Mouse (Mus musculus): Measurements from ENCODE around the gene Shisal1. TPM values are rescaled to one million over a fixed set of nuclear protein-coding genes. Genes with fewer than 3 reads are reported as not detected.

The Shisal1 gene
- polyA plus RNA-seq, 1 experiment from 2014 or later: 8.3 TPM

- no peaks in the 10 kb centered on the region for H3K4me1 ChIP-seq (ENCODE audit: control insufficient read depth, insufficient read depth, low read length)
- peaks cover 13% of the 10 kb centered on the region; the same call in 1 of the 2 replicates for H3K9me3 ChIP-seq (ENCODE audit: control insufficient read depth, low read length)
- no peak overlapping the region for H3K4me3 ChIP-seq (ENCODE audit: low read depth, low read length)
- H3K27ac ChIP-seq (ENCODE audit: low read depth, low read length): no peak overlapping the region
- H3K4me2 ChIP-seq: no peak overlapping the region
- H3K27me3 ChIP-seq (ENCODE audit: control insufficient read depth, insufficient read depth, low read length): no peaks in the 10 kb centered on the region
- H3K9ac ChIP-seq (ENCODE audit: low read length): no peak overlapping the region
- no peak for DNase-seq (ENCODE audit: low spot score, missing footprints)
- no peak for ATAC-seq (ENCODE audit: low FRiP score)
- 69% methylated on average over 5 of the region's 5 CpGs for WGBS
- no peaks in the 10 kb centered on the region for H3K36me3 ChIP-seq (ENCODE audit: control insufficient read depth, insufficient read depth, low read length)
Observed at GRCm38 (mm10) chr15:84372801-84373200, 74.1 kb downstream of the Shisal1 start.

- ATAC-seq (ENCODE audit: low FRiP score): no peak
- DNase-seq (ENCODE audit: low spot score, missing footprints): no peak
- Histone ChIP-seq H3K9me3 (ENCODE audit: control insufficient read depth, low read length) (no peaks in the 10 kb centered on the region), H3K27me3 (ENCODE audit: control insufficient read depth, insufficient read depth, low read length) (no peaks in the 10 kb centered on the region), H3K4me3 (ENCODE audit: low read depth, low read length) (no peak overlapping the region), H3K27ac (ENCODE audit: low read depth, low read length) (no peak overlapping the region), H3K9ac (ENCODE audit: low read length) (no peak overlapping the region), H3K4me1 (ENCODE audit: control insufficient read depth, insufficient read depth, low read length) (no peaks in the 10 kb centered on the region), H3K4me2 (no peak overlapping the region), H3K36me3 (ENCODE audit: control insufficient read depth, insufficient read depth, low read length) (no peaks in the 10 kb centered on the region)
- WGBS: 81% methylated on average over 8 of the region's 8 CpGs
Observed at GRCm38 (mm10) chr15:84367402-84367801, 79.5 kb downstream of the Shisal1 start.

GRCm38 (mm10) chr15:84366574-84366989 lies 80.3 kb downstream of the Shisal1 start:
- 97% methylated on average over 10 of the region's 10 CpGs for WGBS
- no peaks in the 10 kb centered on the region for H3K36me3 ChIP-seq (ENCODE audit: control insufficient read depth, insufficient read depth, low read length)
- ATAC-seq (ENCODE audit: low FRiP score) (no peak), DNase-seq (ENCODE audit: low spot score, missing footprints) (no peak)
- H3K4me3 ChIP-seq (ENCODE audit: low read depth, low read length): no peak overlapping the region
- H3K9me3 ChIP-seq (ENCODE audit: control insufficient read depth, low read length): 0 out of 2 replicates have a peak, but pooled peaks cover 3% of the 10 kb centered on the region
- no peaks in the 10 kb centered on the region for H3K27me3 ChIP-seq (ENCODE audit: control insufficient read depth, insufficient read depth, low read length)
- H3K27ac ChIP-seq (ENCODE audit: low read depth, low read length): no peak overlapping the region
- no peaks in the 10 kb centered on the region for H3K4me1 ChIP-seq (ENCODE audit: control insufficient read depth, insufficient read depth, low read length)
- no peak overlapping the region for H3K9ac ChIP-seq (ENCODE audit: low read length)
- H3K4me2 ChIP-seq: no peak overlapping the region

- Histone ChIP-seq H3K4me2 (no peak overlapping the region), H3K27me3 (ENCODE audit: control insufficient read depth, insufficient read depth, low read length) (no peaks in the 10 kb centered on the region), H3K4me3 (ENCODE audit: low read depth, low read length) (no peak overlapping the region), H3K4me1 (ENCODE audit: control insufficient read depth, insufficient read depth, low read length) (no peaks in the 10 kb centered on the region), H3K9ac (ENCODE audit: low read length) (no peak overlapping the region), H3K9me3 (ENCODE audit: control insufficient read depth, low read length) (0 out of 2 replicates have a peak, but pooled peaks cover 3% of the 10 kb centered on the region), H3K27ac (ENCODE audit: low read depth, low read length) (no peak overlapping the region), H3K36me3 (ENCODE audit: control insufficient read depth, insufficient read depth, low read length) (no peaks in the 10 kb centered on the region)
- DNase-seq (ENCODE audit: low spot score, missing footprints) (no peak), ATAC-seq (ENCODE audit: low FRiP score) (no peak)
- WGBS: 81% methylated on average over 17 of the region's 17 CpGs
Observed at GRCm38 (mm10) chr15:84365675-84366381, 81.1 kb downstream of the Shisal1 start.

- Histone ChIP-seq H3K27ac (ENCODE audit: low read depth, low read length) (no peak overlapping the region), H3K9me3 (ENCODE audit: control insufficient read depth, low read length) (0 out of 2 replicates have a peak, but pooled peaks cover 3% of the 10 kb centered on the region), H3K4me1 (ENCODE audit: control insufficient read depth, insufficient read depth, low read length) (no peaks in the 10 kb centered on the region), H3K4me3 (ENCODE audit: low read depth, low read length) (no peak overlapping the region), H3K9ac (ENCODE audit: low read length) (no peak overlapping the region), H3K27me3 (ENCODE audit: control insufficient read depth, insufficient read depth, low read length) (no peaks in the 10 kb centered on the region), H3K4me2 (no peak overlapping the region), H3K36me3 (ENCODE audit: control insufficient read depth, insufficient read depth, low read length) (no peaks in the 10 kb centered on the region)
- DNase-seq (ENCODE audit: low spot score, missing footprints): no peak
- no peak for ATAC-seq (ENCODE audit: low FRiP score)
- 95% methylated on average over 3 of the region's 3 CpGs for WGBS
Observed at GRCm38 (mm10) chr15:84364746-84365145, 82.2 kb downstream of the Shisal1 start.

- no peaks in the 10 kb centered on the region for H3K36me3 ChIP-seq (ENCODE audit: control insufficient read depth, insufficient read depth, low read length)
- no peaks in the 10 kb centered on the region for H3K9me3 ChIP-seq (ENCODE audit: control insufficient read depth, low read length)
- H3K4me1 ChIP-seq (ENCODE audit: control insufficient read depth, insufficient read depth, low read length): no peaks in the 10 kb centered on the region; the same call in 1 of the 2 replicates
- H3K27me3 ChIP-seq (ENCODE audit: control insufficient read depth, insufficient read depth, low read length): no peaks in the 10 kb centered on the region
- H3K4me2 ChIP-seq: no peak overlapping the region
- H3K27ac ChIP-seq (ENCODE audit: low read depth, low read length): no peak overlapping the region
- no peak overlapping the region for H3K9ac ChIP-seq (ENCODE audit: low read length)
- WGBS: 80% methylated on average over 5 of the region's 5 CpGs
- DNase-seq (ENCODE audit: low spot score, missing footprints): no peak
- no peak for ATAC-seq (ENCODE audit: low FRiP score)
- no peak overlapping the region for H3K4me3 ChIP-seq (ENCODE audit: low read depth, low read length)
Observed at GRCm38 (mm10) chr15:84355081-84355480, 91.8 kb downstream of the Shisal1 start.

GRCm38 (mm10) chr15:84351915-84352844 lies 94.7 kb downstream of the Shisal1 start:
- peak; percentile 78 for DNase-seq (ENCODE audit: low spot score, missing footprints)
- no peak for ATAC-seq (ENCODE audit: low FRiP score)
- no peaks in the 10 kb centered on the region for H3K36me3 ChIP-seq (ENCODE audit: control insufficient read depth, insufficient read depth, low read length)
- H3K4me2 ChIP-seq: no peak overlapping the region
- no peak overlapping the region for H3K4me3 ChIP-seq (ENCODE audit: low read depth, low read length)
- H3K4me1 ChIP-seq (ENCODE audit: control insufficient read depth, insufficient read depth, low read length): no peaks in the 10 kb centered on the region; the same call in 1 of the 2 replicates
- no peaks in the 10 kb centered on the region for H3K9me3 ChIP-seq (ENCODE audit: control insufficient read depth, low read length)
- no peak overlapping the region for H3K9ac ChIP-seq (ENCODE audit: low read length)
- 68% methylated on average over 21 of the region's 21 CpGs for WGBS
- H3K27ac ChIP-seq (ENCODE audit: low read depth, low read length): no peak overlapping the region
- no peaks in the 10 kb centered on the region for H3K27me3 ChIP-seq (ENCODE audit: control insufficient read depth, insufficient read depth, low read length)

GRCm38 (mm10) chr15:84351342-84351741 lies 95.6 kb downstream of the Shisal1 start:
- Histone ChIP-seq H3K27ac (ENCODE audit: low read depth, low read length) (no peak overlapping the region), H3K9ac (ENCODE audit: low read length) (no peak overlapping the region), H3K36me3 (ENCODE audit: control insufficient read depth, insufficient read depth, low read length) (no peaks in the 10 kb centered on the region), H3K4me3 (ENCODE audit: low read depth, low read length) (no peak overlapping the region), H3K4me2 (no peak overlapping the region), H3K4me1 (ENCODE audit: control insufficient read depth, insufficient read depth, low read length) (no peaks in the 10 kb centered on the region; the same call in 1 of the 2 replicates), H3K9me3 (ENCODE audit: control insufficient read depth, low read length) (no peaks in the 10 kb centered on the region), H3K27me3 (ENCODE audit: control insufficient read depth, insufficient read depth, low read length) (no peaks in the 10 kb centered on the region)
- DNase-seq (ENCODE audit: low spot score, missing footprints) (peak; percentile 14), ATAC-seq (ENCODE audit: low FRiP score) (no peak)
- 84% methylated on average over 7 of the region's 7 CpGs for WGBS
